Mouse (Mus musculus): Measurements from ENCODE around the gene Elf4.

Elf4 gene

DNA sequence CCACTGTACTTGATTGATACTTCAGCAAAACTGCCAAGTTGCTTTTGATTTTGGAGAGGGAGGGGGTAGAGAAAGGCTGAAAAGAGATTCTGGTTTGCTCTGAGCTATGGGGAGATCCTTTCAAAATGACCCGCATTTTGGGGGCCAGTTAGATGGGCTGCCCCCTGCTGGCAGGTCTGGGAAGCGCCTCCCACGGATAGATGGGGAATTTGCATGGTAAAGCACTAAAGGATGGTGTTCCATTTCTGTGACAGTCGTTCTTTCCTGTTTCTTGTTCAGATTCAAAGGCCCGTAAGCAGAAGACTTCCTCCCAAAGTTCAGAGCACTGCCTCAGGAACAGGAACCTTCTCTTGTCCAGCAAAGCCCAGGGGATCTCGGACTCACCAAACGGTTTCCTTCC, 79.3 kb downstream of the Elf4 start:
- DNase-seq (ENCODE audit: low read depth, low spot score), result peak; percentile 20

DNA sequence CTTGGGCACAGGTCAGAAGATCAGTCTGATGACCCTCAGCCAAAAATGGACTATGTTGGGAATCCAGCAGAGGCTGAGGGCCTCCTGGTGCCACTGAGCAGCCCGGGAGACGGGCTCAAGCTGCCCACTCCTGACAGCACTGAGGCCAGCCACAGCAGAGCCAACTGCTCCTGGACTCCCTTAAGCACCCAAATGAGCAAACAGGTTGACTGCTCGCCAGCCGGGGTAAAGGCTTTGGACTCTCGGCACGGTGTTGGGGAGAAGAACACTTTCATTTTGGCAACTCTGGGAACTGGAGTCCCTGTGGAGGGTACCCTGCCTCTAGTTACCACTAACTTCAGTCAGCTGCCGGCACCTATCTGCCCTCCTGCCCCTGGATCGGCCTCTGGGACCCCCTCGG, 95.1 kb downstream of the Elf4 start:
- no peak for DNase-seq (ENCODE audit: low read depth, low spot score)

DNA sequence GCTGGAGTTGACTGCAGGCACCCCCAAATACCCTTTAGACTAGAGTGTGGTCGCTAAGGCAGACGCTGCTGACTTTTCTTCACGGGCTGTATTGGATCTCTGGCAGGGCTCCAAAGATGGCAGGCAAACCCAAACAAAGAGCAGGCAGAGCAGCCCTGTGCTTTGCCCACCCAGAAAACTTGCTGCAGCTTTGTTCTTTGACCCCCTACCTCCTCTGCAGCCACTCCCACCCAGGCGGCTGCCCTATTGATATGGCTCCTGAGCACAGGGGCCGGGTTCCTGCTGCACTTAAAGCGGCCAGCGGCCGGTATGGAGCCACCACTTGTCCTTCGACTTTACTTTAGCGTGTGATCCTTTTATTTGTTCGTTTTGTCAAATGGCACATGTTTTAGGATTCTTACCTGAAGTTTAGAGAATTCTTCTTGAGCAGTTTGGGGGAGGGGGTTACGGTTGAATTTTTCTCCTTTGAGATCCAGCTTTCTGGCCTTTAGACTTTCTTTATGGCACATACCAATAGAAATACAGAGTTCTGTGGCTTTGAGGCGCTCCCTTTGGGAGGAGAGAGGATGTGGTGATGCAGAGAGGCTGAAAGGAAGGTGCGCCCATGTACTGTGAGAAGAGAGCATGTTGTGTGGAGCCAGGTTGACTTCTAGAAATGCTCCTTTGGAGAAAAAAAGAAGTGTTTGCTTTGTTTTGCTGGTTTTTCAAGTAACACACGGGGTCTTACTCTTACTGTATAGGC, 96.9 kb downstream of the Elf4 start:
- no peak for DNase-seq (ENCODE audit: low read depth, low spot score)
